Mouse (Mus musculus) right cerebral cortex, postnatal 14 days (tissue): ENCODE results near the gene Fat3.

Source experiments
- DNase-seq: peaks from one replicate; pipeline ENCODE4 v3.0.0; 2022

The Fat3 gene

GRCm38 (mm10) chr9:16221885-16222284 is 279.2 kb downstream of the Fat3 start:
- DNase-seq: no peak

DNA sequence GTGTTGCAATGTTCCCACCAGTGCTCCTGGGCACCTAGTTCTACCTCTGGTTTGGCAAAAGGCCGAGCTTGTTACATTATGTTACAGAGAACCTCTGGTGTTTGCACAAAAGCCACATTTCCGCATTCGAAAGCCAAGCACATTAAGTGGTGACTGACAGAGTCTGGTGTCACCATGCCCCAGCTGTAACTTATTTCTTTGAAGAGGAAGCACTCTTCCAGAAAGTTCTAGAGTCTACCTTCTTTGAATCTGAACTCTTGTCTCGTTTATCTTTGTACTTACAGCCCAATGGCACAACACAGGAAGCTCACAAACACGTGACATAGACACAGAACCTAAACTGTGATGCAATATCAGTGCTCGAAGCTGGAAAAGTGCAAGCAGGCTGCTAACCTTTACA is 284.9 kb downstream of the Fat3 start:
- no peak for DNase-seq

DNA sequence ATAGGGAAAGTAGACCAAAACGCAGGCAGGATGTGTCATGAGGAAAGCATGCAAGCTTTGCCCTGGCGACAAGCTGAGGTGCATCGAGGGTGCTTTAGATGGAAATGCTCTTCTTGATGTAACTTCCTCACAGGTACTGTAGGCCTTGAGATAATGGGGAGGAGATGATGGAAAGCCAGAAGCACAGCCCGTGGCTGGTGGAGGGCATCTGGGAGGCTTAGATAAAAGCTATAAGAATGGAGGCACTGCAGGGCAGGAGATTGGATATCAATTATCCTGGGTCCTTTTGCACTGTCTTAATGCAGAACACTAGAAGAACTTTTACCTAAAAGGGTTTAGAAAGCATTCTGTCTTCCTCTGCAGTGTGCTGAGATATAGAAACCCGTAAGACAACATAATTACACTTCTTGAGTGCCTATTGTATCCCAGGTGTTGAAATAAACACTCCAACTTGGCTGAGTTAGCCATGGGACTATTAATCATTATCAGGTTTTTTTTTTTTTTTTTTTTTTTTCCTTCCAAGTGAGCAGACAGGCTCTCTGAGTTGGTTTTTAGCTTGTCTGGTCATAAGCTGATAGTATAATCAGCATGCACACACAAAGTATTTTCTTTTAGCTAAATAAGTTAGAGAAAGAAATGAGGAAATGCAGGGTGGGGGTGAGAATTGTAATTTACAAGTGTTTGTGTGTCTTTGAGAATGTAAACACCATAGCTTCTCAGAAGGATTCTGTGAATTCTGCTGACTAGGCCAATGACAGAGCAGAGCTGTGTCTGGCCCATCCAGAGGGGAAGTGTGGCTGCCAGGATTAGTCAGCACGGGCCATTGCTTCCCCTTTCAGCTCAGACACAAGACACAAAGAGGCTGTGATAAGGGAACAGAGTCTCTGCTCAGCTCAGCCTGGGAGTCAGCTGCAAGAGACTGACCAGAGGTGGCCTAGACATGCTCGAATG is 286.1 kb downstream of the Fat3 start:
- peak; percentile 38 for DNase-seq

- no peak for DNase-seq
These were observed 287.8 kb downstream of the Fat3 start for GRCm38 (mm10) chr9:16213324-16213723.

DNA sequence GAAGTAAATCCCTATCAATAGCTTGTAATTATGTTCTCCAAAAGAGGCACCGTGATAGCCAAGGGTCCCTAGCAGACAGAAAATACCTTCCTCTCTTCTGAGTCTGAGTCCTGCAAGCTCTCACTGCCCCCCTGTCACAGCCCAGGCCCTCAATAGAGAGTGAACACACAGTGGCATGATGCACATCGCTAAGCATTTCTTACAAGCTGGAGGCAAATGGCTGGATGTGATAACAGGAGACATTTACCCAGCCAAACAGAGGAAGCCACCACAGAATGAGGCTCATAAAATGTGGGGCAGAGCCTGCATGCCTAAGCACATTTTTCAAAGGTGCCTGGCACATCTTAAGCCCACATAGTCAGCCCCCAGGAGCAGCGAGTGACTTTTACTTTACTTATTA is 288.5 kb downstream of the Fat3 start:
- no peak for DNase-seq

GRCm38 (mm10) chr9:16212163-16212562 is 288.9 kb downstream of the Fat3 start:
- no peak for DNase-seq

GRCm38 (mm10) chr9:16211468-16211867 is 289.6 kb downstream of the Fat3 start:
- no peak for DNase-seq

DNA sequence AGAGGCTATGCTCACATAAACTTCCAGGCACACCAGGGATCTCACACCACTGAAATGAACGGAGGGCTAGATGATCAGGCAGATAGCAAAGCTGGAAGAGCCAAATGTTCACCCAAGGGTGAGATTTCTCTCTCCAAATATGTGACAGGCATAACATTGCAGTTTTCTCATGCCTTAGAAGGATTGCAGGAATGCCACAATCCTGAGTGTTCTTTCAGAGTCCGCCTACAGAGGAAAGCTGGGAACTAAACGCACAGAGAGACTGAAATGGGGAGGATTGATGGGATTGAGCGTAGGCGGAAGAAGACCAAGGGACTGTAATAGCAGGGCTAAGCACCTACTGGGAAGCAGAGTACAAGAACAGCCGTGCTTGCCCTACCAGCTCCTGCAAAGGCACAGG is 298.8 kb downstream of the Fat3 start:
- no peak for DNase-seq

GRCm38 (mm10) chr9:16200948-16201347 is 300.1 kb downstream of the Fat3 start:
- DNase-seq: no peak

- DNase-seq: no peak
These were observed 314.6 kb downstream of the Fat3 start for GRCm38 (mm10) chr9:16186461-16186860.

DNA sequence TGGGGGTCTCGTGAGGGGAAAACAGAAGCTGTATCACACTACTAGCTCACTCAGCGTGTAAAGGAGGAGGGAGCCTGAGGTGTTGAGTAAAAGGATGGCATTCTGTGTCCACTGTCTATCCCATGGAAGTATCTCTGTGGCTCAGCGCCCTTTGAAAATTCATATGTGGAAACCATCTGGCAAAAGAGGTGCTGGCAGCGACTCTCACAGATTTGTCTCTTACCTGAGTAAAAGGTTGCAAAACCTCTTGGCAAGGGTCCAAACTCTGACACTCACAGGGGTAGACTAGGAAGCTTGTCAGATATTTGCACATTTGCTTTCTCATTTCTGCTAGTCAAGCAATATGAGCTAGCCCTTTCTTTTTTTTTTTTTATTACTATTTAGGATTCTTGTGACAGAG is 331.8 kb downstream of the Fat3 start:
- no peak for DNase-seq

DNA sequence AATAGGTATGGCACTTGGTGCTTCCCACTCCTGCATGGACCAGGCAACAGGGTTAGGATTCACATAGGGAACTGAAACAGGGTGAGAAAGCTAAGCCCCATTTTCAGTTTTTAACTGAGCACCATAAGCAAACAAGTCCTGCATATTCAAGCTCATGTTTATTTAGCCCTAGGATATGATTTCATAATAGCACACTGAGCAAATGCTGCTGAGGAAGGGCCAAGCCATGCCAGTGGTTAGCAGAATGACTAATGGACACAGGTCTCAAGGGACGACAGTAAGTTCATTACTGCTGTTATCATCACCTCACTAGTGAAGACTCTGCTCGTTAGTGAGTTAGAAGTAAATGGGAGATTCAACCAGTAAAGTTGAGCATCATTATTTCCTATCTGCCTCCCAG is 333.0 kb downstream of the Fat3 start:
- DNase-seq: no peak

DNA sequence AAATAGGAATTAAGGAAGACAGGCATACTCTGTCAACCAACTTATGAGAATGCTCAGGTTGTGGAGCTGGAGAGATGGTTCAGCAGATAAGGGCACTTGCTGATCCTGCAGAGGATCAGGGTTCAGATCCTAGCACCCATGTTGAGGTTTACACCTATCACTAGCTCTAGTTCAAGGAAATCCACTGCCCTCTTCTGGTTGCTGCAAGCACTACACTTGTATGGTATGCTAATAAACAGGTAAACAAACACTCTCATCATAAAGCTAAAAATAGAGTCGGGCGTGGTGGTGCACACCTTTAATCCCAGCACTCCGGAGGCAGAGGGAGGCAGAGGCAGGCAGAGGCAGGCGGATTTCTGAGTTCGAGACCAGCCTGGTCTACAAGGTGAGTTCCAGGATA is 341.7 kb downstream of the Fat3 start:
- DNase-seq: no peak

DNA sequence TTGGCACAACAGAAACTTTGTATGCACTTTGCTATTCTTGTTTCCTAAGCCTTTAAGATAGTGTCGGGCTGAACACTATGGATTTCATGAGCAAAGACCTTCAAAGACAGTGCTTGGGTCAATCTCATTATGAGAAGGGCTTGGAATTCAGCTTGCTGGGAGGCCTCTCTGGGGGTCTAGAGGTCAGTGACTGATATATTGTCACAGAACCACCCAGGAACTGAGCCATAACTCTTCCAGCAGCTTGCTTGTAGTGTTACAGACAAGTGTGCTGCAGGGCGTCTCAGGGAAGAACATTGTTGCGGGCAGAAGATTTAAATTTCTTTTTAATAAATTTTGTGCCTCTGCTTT is 347.5 kb downstream of the Fat3 start:
- no peak for DNase-seq

GRCm38 (mm10) chr9:16152756-16153579 is 348.1 kb downstream of the Fat3 start:
- no peak for DNase-seq

GRCm38 (mm10) chr9:16150046-16150445 is 351.0 kb downstream of the Fat3 start:
- no peak for DNase-seq

- no peak for DNase-seq
These were observed 353.4 kb downstream of the Fat3 start for GRCm38 (mm10) chr9:16147735-16148134.

DNA sequence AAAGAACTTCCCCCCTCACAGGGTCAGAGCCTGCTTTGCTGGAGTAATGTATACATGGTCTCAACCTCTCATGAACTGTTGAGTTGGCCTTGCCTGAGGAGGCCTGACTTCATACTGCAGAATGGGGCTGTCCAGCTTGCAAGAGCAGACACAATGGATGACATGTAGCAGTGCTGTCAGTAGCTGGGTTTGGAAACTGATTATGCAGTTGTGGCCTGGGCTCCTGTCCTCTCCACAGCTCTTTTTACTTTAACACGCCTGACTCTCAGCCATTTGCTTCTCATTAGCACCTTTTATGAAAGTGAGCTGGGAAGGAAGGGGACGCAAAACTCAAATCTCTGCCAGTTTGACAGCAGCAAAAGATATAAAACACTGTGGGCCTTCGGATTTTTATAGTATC is 356.4 kb downstream of the Fat3 start:
- DNase-seq: no peak

DNA sequence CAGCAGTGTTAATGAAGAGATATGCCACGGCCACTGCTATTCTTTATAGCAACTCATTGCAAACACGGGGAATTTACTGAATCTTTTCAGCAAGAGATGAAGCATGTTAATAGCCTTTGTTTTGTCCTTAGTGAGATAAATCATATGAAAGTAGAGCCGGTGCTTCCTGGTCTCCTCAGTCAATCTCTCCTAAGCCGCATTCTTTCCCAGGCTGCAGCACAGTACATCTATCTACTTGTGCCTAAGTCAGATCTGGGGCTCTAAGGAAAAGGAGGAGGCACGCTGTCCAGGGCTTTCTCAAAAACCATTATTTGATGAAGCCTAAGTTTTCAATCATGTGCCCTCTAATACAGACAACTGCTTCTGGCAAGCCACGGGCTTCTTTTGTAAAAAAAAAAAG is 361.8 kb downstream of the Fat3 start:
- DNase-seq: no peak

DNA sequence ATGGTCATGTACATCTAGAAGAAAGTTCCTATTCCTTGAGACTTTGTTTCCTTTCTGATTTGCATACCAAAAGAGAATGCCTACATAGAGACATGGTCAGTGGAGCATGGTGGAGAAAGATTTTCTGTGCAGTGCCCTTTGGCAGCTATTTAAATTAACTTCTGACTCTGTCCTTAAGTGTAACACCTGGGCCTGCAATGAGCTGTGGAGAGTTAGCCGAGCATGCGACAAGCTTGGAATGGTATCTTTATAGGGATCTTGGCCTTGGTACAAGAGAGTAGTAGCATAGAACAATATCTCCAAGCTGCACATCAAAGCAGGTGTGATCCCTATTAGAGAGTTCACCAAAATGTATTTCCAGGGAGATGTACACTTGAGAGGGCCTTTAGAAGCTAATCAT is 368.0 kb downstream of the Fat3 start:
- DNase-seq: no peak

DNA sequence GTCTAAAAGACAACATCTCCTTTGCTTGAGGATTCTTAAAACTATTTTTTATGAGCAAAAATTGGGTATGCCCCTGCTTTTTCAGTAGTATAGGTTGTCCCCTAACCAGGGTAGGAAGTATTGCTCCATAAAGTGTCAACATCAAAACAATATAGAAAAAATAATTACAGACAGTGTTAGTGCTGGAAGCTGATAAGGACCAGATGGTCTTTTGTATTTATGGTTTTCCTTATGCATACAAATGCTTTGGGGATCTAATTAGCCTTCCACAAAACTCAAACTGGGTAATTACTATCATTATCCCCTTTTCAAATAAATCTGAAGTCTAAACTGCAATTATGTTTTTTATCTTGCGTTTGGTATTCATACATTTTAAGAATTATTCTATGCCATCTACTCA is 368.5 kb downstream of the Fat3 start:
- no peak for DNase-seq

GRCm38 (mm10) chr9:16121756-16122155 is 379.3 kb downstream of the Fat3 start:
- no peak for DNase-seq

- no peak for DNase-seq
These were observed 386.1 kb downstream of the Fat3 start for GRCm38 (mm10) chr9:16114821-16115485.
